Mouse (Mus musculus) liver, embryonic 11.5 days (tissue): ENCODE data around the gene Lrrc43. TPM values are rescaled to one million over a fixed set of nuclear protein-coding genes. Genes with fewer than 3 reads are reported as not detected.
A peak's percentile ranks its signal among the peaks of the same experiment; 100 is the strongest.

Experiments
- ATAC-seq: fragments of 200-750 bp; cut with Nextera tagmentation; replicated peaks from 2 replicates; pipeline ENCODE4 v1.8.0; 2017; ENCODE audit warnings: moderate number of reproducible peaks, mild to moderate bottlenecking, moderate TSS enrichment, moderate library complexity; ENCODE audit not compliant: low FRiP score
- DNase-seq: peaks from one replicate; pipeline ENCODE4 v3.0.0-alpha.2; 2017; ENCODE audit warnings: low spot score
- H3K27ac ChIP-seq: fragments of 300-500 bp; sonication (generic); 2 replicates; pipeline ENCODE4 v1.5.1; 2014; ENCODE audit warnings: mild to moderate bottlenecking, low read depth, low read length, control low read depth
- H3K27me3 ChIP-seq: fragments of 300-500 bp; sonication (generic); replicated peaks from 2 replicates; pipeline ENCODE4 v1.6.1; 2014; ENCODE audit warnings: low read length, mixed read lengths; ENCODE audit not compliant: control insufficient read depth, insufficient read depth
- H3K36me3 ChIP-seq: fragments of 300-500 bp; sonication (generic); 2 replicates; pipeline ENCODE4 v1.6.1; 2014; ENCODE audit warnings: mild to moderate bottlenecking, low read length, moderate library complexity, mixed read lengths; ENCODE audit not compliant: control insufficient read depth, insufficient read depth
- H3K4me1 ChIP-seq: fragments of 300-500 bp; sonication (generic); replicated peaks from 2 replicates; pipeline ENCODE4 v1.6.1; 2014; ENCODE audit warnings: low read length, mixed read lengths; ENCODE audit not compliant: control insufficient read depth, insufficient read depth
- H3K4me2 ChIP-seq: fragments of 300-500 bp; sonication (generic); 2 replicates; pipeline ENCODE4 v1.6.1; 2014; ENCODE audit warnings: mild to moderate bottlenecking, control low read depth, moderate library complexity
- H3K4me3 ChIP-seq: fragments of 300-500 bp; sonication (generic); 2 replicates; pipeline ENCODE4 v1.5.1; 2014; ENCODE audit warnings: low read depth, low read length, control low read depth
- H3K9ac ChIP-seq: fragments of 300-500 bp; sonication (generic); 2 replicates; pipeline ENCODE4 v1.6.1; 2014; ENCODE audit warnings: low read depth, low read length, control low read depth
- H3K9me3 ChIP-seq: fragments of 300-500 bp; sonication (generic); 2 replicates; pipeline ENCODE4 v1.6.1; 2016; ENCODE audit warnings: low read length, inconsistent platforms, mixed read lengths; ENCODE audit not compliant: control insufficient read depth
- WGBS: fragments of 180-500 bp; shearing (Covaris S2); extraction: QIAGEN DNeasy Blood & Tissue Kit; methylation state at CpG from one replicate; pipeline ENCODE4 v1.1.7; 2014; 5-methylcytosine and 5-hydroxymethylcytosine counted together
- polyA plus RNA-seq: library from polyadenylated mRNA; unstranded; fragments of >200 nt; fragmentation: Nextera tagmentation; extraction: Ambion mirVana; gene quantifications from 2 replicates; pipeline ENCODE4 v1.2.1, GENCODE M21; 2014

Gene Lrrc43
- polyA plus RNA-seq, 1 experiment from 2014 or later: not detected

GRCm38 (mm10) chr5:123524393-123524750, 35.3 kb downstream of the Lrrc43 start:
- no peaks in the 10 kb centered on the region for H3K27me3 ChIP-seq
- H3K4me2 ChIP-seq: peak overlapping the region; percentile 82
- H3K4me1 ChIP-seq: peaks cover 15% of the 10 kb centered on the region
- under 1% methylated on average over 26 of the region's 27 CpGs for WGBS
- no peaks in the 10 kb centered on the region for H3K9me3 ChIP-seq
- ATAC-seq (peak; percentile 96), DNase-seq (no peak)
- H3K4me3 ChIP-seq: peak overlapping the region; percentile 94
- peak overlapping the region; percentile 50 for H3K9ac ChIP-seq
- H3K27ac ChIP-seq: peak overlapping the region; percentile 51; the same call in 1 of the 2 replicates
- H3K36me3 ChIP-seq: no peaks in the 10 kb centered on the region

- Histone ChIP-seq H3K27ac (peak within 1 kb of the TSS; percentile 51; the same call in 1 of the 2 replicates), H3K9ac (peak within 1 kb of the TSS; percentile 50)
These were observed 36.2 kb downstream of the Lrrc43 start, which contains the start of gene Gm49027 for GRCm38 (mm10) chr5:123525281-123525680. TSS of gene Gm49027 (minus strand) at chr5:123525488.

GRCm38 (mm10) chr5:123525916-123526495, 36.9 kb downstream of the Lrrc43 start:
- ATAC-seq (no peak), DNase-seq (no peak)
- Histone ChIP-seq H3K4me1 (peaks cover 15% of the 10 kb centered on the region), H3K36me3 (peaks cover 9% of the 10 kb centered on the region), H3K4me3 (no peak overlapping the region), H3K27ac (no peak overlapping the region), H3K4me2 (no peak overlapping the region), H3K27me3 (no peaks in the 10 kb centered on the region), H3K9ac (no peak overlapping the region), H3K9me3 (no peaks in the 10 kb centered on the region)
- 89% methylated on average over 9 of the region's 9 CpGs for WGBS

More at GRCm38 (mm10) chr5:123525281-123525680, 36.2 kb downstream of the Lrrc43 start, which contains the start of gene Gm49027:
- Histone ChIP-seq H3K36me3 (peaks cover 5% of the 10 kb centered on the region), H3K9me3 (no peaks in the 10 kb centered on the region), H3K4me1 (peaks cover 15% of the 10 kb centered on the region), H3K4me2 (peak within 1 kb of the TSS; percentile 82), H3K4me3 (peak within 1 kb of the TSS; percentile 94), H3K27me3 (no peaks in the 10 kb centered on the region)
- no peak for DNase-seq
- no peak for ATAC-seq
- 76% methylated on average over 7 of the region's 7 CpGs for WGBS

GRCm38 (mm10) chr5:123528641-123529040, 39.5 kb downstream of the Lrrc43 start:
- peaks cover 31% of the 10 kb centered on the region for H3K36me3 ChIP-seq
- no peaks in the 10 kb centered on the region for H3K9me3 ChIP-seq
- no peak overlapping the region for H3K4me2 ChIP-seq
- H3K4me1 ChIP-seq: peaks cover 6% of the 10 kb centered on the region
- WGBS: 77% methylated on average over 7 of the region's 7 CpGs
- no peaks in the 10 kb centered on the region for H3K27me3 ChIP-seq
- no peak overlapping the region for H3K9ac ChIP-seq
- no peak overlapping the region for H3K4me3 ChIP-seq
- no peak overlapping the region for H3K27ac ChIP-seq
- DNase-seq (no peak), ATAC-seq (no peak)

GRCm38 (mm10) chr5:123530056-123530455, 41.0 kb downstream of the Lrrc43 start:
- WGBS: 91% methylated on average over 8 of the region's 8 CpGs
- no peak overlapping the region for H3K27ac ChIP-seq
- ATAC-seq (no peak), DNase-seq (no peak)
- peaks cover 39% of the 10 kb centered on the region for H3K36me3 ChIP-seq
- no peak overlapping the region for H3K9ac ChIP-seq
- no peak overlapping the region for H3K4me3 ChIP-seq
- no peaks in the 10 kb centered on the region for H3K27me3 ChIP-seq
- H3K9me3 ChIP-seq: no peaks in the 10 kb centered on the region
- no peaks in the 10 kb centered on the region for H3K4me1 ChIP-seq
- H3K4me2 ChIP-seq: no peak overlapping the region

- Histone ChIP-seq H3K4me1 (no peaks in the 10 kb centered on the region), H3K4me3 (no peak overlapping the region), H3K4me2 (no peak overlapping the region), H3K36me3 (peaks cover 39% of the 10 kb centered on the region), H3K9ac (no peak overlapping the region), H3K9me3 (no peaks in the 10 kb centered on the region), H3K27me3 (no peaks in the 10 kb centered on the region), H3K27ac (no peak overlapping the region)
- DNase-seq: no peak
- ATAC-seq: no peak
- WGBS: 92% methylated on average over 10 of the region's 10 CpGs
These were observed 44.7 kb downstream of the Lrrc43 start for GRCm38 (mm10) chr5:123533801-123534200.

GRCm38 (mm10) chr5:123555693-123556092, 66.6 kb downstream of the Lrrc43 start:
- ATAC-seq (peak; percentile 90), DNase-seq (no peak)
- Histone ChIP-seq H3K4me2 (peak overlapping the region; percentile 28; the same call in 1 of the 2 replicates), H3K36me3 (peaks cover 16% of the 10 kb centered on the region), H3K27ac (no peak overlapping the region), H3K9me3 (no peaks in the 10 kb centered on the region), H3K4me1 (no peaks in the 10 kb centered on the region), H3K9ac (no peak overlapping the region), H3K27me3 (no peaks in the 10 kb centered on the region), H3K4me3 (no peak overlapping the region)
- 69% methylated on average over 7 of the region's 7 CpGs for WGBS

GRCm38 (mm10) chr5:123556451-123556850, 67.3 kb downstream of the Lrrc43 start:
- no peaks in the 10 kb centered on the region for H3K27me3 ChIP-seq
- DNase-seq: no peak
- no peak for ATAC-seq
- peaks cover 21% of the 10 kb centered on the region for H3K36me3 ChIP-seq
- H3K4me2 ChIP-seq: no peak overlapping the region
- H3K27ac ChIP-seq: no peak overlapping the region
- H3K4me1 ChIP-seq: no peaks in the 10 kb centered on the region
- H3K4me3 ChIP-seq: no peak overlapping the region
- 74% methylated on average over 2 of the region's 2 CpGs for WGBS
- H3K9me3 ChIP-seq: no peaks in the 10 kb centered on the region
- H3K9ac ChIP-seq: no peak overlapping the region
